Mouse (Mus musculus): ENCODE measurements around the gene 2210016F16Rik. TPM values are rescaled to one million over a fixed set of nuclear protein-coding genes. Genes with fewer than 3 reads are reported as not detected.
"Not testable (repeated sequence)": the region's sequence is repeated elsewhere in the genome, so short reads cannot be mapped to it uniquely, and the experiment has no call there.

Gene 2210016F16Rik
- polyA plus RNA-seq, 1 experiment from 2014 or later, result 30.2 TPM

- WGBS, result 59% methylated on average over 1 of the region's 1 CpGs
- no peaks in the 10 kb centered on the region for H3K36me3 ChIP-seq (ENCODE audit: control insufficient read depth, insufficient read depth, low read length)
- H3K4me2 ChIP-seq (replicated peaks; ENCODE audit: low read depth), result no peak overlapping the region
- H3K4me3 ChIP-seq (ENCODE audit: low read depth, low read length), result no peak overlapping the region
- ATAC-seq (ENCODE audit: low FRiP score, low TSS enrichment), result no peak
- TF ChIP-seq CTCF (IDR thresholded peaks at IDR 0.05; ENCODE audit: low read depth), result no peak
- TF ChIP-seq EP300 (optimal IDR thresholded peaks at IDR 0.05), result no peak
- H3K4me1 ChIP-seq (replicated peaks; ENCODE audit: control insufficient read depth, insufficient read depth), result no peaks in the 10 kb centered on the region
- H3K27ac ChIP-seq (replicated peaks), result no peak overlapping the region
- H3K27me3 ChIP-seq (ENCODE audit: control insufficient read depth, insufficient read depth, low read length), result no peaks in the 10 kb centered on the region
- H3K9me3 ChIP-seq (ENCODE audit: control insufficient read depth, low read length), result no peaks in the 10 kb centered on the region
- DNase-seq (ENCODE audit: low spot score), result no peak
- no peak overlapping the region for H3K9ac ChIP-seq (ENCODE audit: low read length)
Measured at GRCm38 (mm10) chr13:58367641-58368040, 17.4 kb downstream of the 2210016F16Rik start.

GRCm38 (mm10) chr13:58366373-58366772 lies 18.7 kb downstream of the 2210016F16Rik start:
- no peaks in the 10 kb centered on the region for H3K36me3 ChIP-seq (ENCODE audit: control insufficient read depth, insufficient read depth, low read length)

GRCm38 (mm10) chr13:58365179-58365578 lies 19.8 kb downstream of the 2210016F16Rik start:
- 78% methylated on average over 8 of the region's 8 CpGs for WGBS
- H3K27me3 ChIP-seq (ENCODE audit: control insufficient read depth, insufficient read depth, low read length); H3K9me3 ChIP-seq (ENCODE audit: control insufficient read depth, low read length); H3K27ac ChIP-seq (replicated peaks); H3K4me3 ChIP-seq (ENCODE audit: low read depth, low read length); H3K9ac ChIP-seq (ENCODE audit: low read length); DNase-seq (ENCODE audit: low spot score); H3K4me1 ChIP-seq (replicated peaks; ENCODE audit: control insufficient read depth, insufficient read depth); ATAC-seq (ENCODE audit: low FRiP score, low TSS enrichment); H3K4me2 ChIP-seq (replicated peaks; ENCODE audit: low read depth); H3K36me3 ChIP-seq (ENCODE audit: control insufficient read depth, insufficient read depth, low read length): not testable (repeated sequence)

More at GRCm38 (mm10) chr13:58366373-58366772, 18.7 kb downstream of the 2210016F16Rik start:
- H3K9ac ChIP-seq (ENCODE audit: low read length), result no peak overlapping the region
- H3K27me3 ChIP-seq (ENCODE audit: control insufficient read depth, insufficient read depth, low read length), result no peaks in the 10 kb centered on the region
- H3K27ac ChIP-seq (replicated peaks), result no peak overlapping the region
- no peaks in the 10 kb centered on the region for H3K9me3 ChIP-seq (ENCODE audit: control insufficient read depth, low read length)
- H3K4me2 ChIP-seq (replicated peaks; ENCODE audit: low read depth), result no peak overlapping the region
- ATAC-seq (ENCODE audit: low FRiP score, low TSS enrichment), result no peak
- no peak overlapping the region for H3K4me3 ChIP-seq (ENCODE audit: low read depth, low read length)
- DNase-seq (ENCODE audit: low spot score), result no peak
- 83% methylated on average over 3 of the region's 3 CpGs for WGBS
- no peaks in the 10 kb centered on the region for H3K4me1 ChIP-seq (replicated peaks; ENCODE audit: control insufficient read depth, insufficient read depth)
- TF ChIP-seq CTCF (IDR thresholded peaks at IDR 0.05; ENCODE audit: low read depth) (no peak), EP300 (optimal IDR thresholded peaks at IDR 0.05) (no peak)

- 58% methylated on average over 8 of the region's 8 CpGs for WGBS
- TF ChIP-seq EP300 (optimal IDR thresholded peaks at IDR 0.05) (no peak), CTCF (IDR thresholded peaks at IDR 0.05; ENCODE audit: low read depth) (no peak)
- Histone ChIP-seq H3K4me1 (replicated peaks; ENCODE audit: control insufficient read depth, insufficient read depth) (no peaks in the 10 kb centered on the region), H3K4me2 (replicated peaks; ENCODE audit: low read depth) (no peak overlapping the region), H3K27ac (replicated peaks) (no peak overlapping the region), H3K36me3 (ENCODE audit: control insufficient read depth, insufficient read depth, low read length) (no peaks in the 10 kb centered on the region), H3K4me3 (ENCODE audit: low read depth, low read length) (no peak overlapping the region), H3K9me3 (ENCODE audit: control insufficient read depth, low read length) (no peaks in the 10 kb centered on the region), H3K9ac (ENCODE audit: low read length) (no peak overlapping the region), H3K27me3 (ENCODE audit: control insufficient read depth, insufficient read depth, low read length) (no peaks in the 10 kb centered on the region)
- DNase-seq (ENCODE audit: low spot score), result no peak
- no peak for ATAC-seq (ENCODE audit: low FRiP score, low TSS enrichment)
Measured at GRCm38 (mm10) chr13:58364353-58365175, 20.5 kb downstream of the 2210016F16Rik start.

GRCm38 (mm10) chr13:58359304-58359653 lies 25.7 kb downstream of the 2210016F16Rik start:
- WGBS, result 3% methylated on average over 7 of the region's 7 CpGs
- peak overlapping the region; percentile 96 for H3K4me2 ChIP-seq (replicated peaks; ENCODE audit: low read depth)
- no peaks in the 10 kb centered on the region for H3K27me3 ChIP-seq (ENCODE audit: control insufficient read depth, insufficient read depth, low read length)
- H3K4me3 ChIP-seq (ENCODE audit: low read depth, low read length), result peak overlapping the region; percentile 58
- H3K4me1 ChIP-seq (replicated peaks; ENCODE audit: control insufficient read depth, insufficient read depth), result no peaks in the 10 kb centered on the region
- ATAC-seq (ENCODE audit: low FRiP score, low TSS enrichment) (peak; percentile 72), DNase-seq (ENCODE audit: low spot score) (no peak)
- peak overlapping the region; percentile 50; the same call in 1 of the 2 replicates for H3K9ac ChIP-seq (ENCODE audit: low read length)
- H3K9me3 ChIP-seq (ENCODE audit: control insufficient read depth, low read length), result no peaks in the 10 kb centered on the region
- H3K36me3 ChIP-seq (ENCODE audit: control insufficient read depth, insufficient read depth, low read length), result no peaks in the 10 kb centered on the region
- H3K27ac ChIP-seq (replicated peaks), result peak overlapping the region; percentile 63; the same call in 1 of the 2 replicates
- no peak for TF ChIP-seq EP300 (optimal IDR thresholded peaks at IDR 0.05)
- TF ChIP-seq CTCF (IDR thresholded peaks at IDR 0.05; ENCODE audit: low read depth), result no peak; the same call in 1 of the 2 replicates

- under 1% methylated on average over 64 of the region's 85 CpGs for WGBS
- TF ChIP-seq CTCF (IDR thresholded peaks at IDR 0.05; ENCODE audit: low read depth) (peak; percentile 13; the same call in 1 of the 2 replicates), EP300 (optimal IDR thresholded peaks at IDR 0.05) (no peak)
- Histone ChIP-seq H3K9me3 (ENCODE audit: control insufficient read depth, low read length) (no peaks in the 10 kb centered on the region), H3K27me3 (ENCODE audit: control insufficient read depth, insufficient read depth, low read length) (no peaks in the 10 kb centered on the region), H3K4me2 (replicated peaks; ENCODE audit: low read depth) (peak within 1 kb of the TSS; percentile 96), H3K36me3 (ENCODE audit: control insufficient read depth, insufficient read depth, low read length) (no peaks in the 10 kb centered on the region), H3K4me1 (replicated peaks; ENCODE audit: control insufficient read depth, insufficient read depth) (no peaks in the 10 kb centered on the region), H3K9ac (ENCODE audit: low read length) (peak within 1 kb of the TSS; percentile 59), H3K27ac (replicated peaks) (peak within 1 kb of the TSS; percentile 63; the same call in 1 of the 2 replicates), H3K4me3 (ENCODE audit: low read depth, low read length) (peak within 1 kb of the TSS; percentile 58)
- peak; percentile 97 for DNase-seq (ENCODE audit: low spot score)
- peak; percentile 100 for ATAC-seq (ENCODE audit: low FRiP score, low TSS enrichment)
Measured at GRCm38 (mm10) chr13:58358629-58359303, 26.3 kb downstream of the 2210016F16Rik start, which contains the start of gene Kif27. Kif27 (minus strand) TSS chr13:58359122.

All from stomach, postnatal 0 days (tissue).